Mouse (Mus musculus) midbrain, embryonic 11.5 days (tissue): ENCODE data around the gene Fndc3b. TPM values are rescaled to one million over a fixed set of nuclear protein-coding genes. Genes with fewer than 3 reads are reported as not detected.

Experiments
- ATAC-seq: fragments of 200-750 bp; cut with Nextera tagmentation; 2 replicates; pipeline ENCODE4 v1.8.0; 2017; ENCODE audit warnings: moderate TSS enrichment, moderate library complexity; ENCODE audit not compliant: low FRiP score
- DNase-seq: peaks from one replicate; pipeline ENCODE4 v3.0.0; 2015; ENCODE audit warnings: low spot score; ENCODE audit errors: missing footprints
- H3K27ac ChIP-seq: fragments of 300-500 bp; sonication (generic); 2 replicates; pipeline ENCODE4 v1.5.1; 2014; ENCODE audit warnings: low read depth, low read length
- H3K27me3 ChIP-seq: fragments of 300-500 bp; sonication (generic); 2 replicates; pipeline ENCODE4 v1.6.1; 2014; ENCODE audit warnings: mild to moderate bottlenecking, low read length, moderate library complexity, mixed read lengths; ENCODE audit not compliant: control insufficient read depth, insufficient read depth
- H3K36me3 ChIP-seq: fragments of 300-500 bp; sonication (generic); 2 replicates; pipeline ENCODE4 v1.6.1; 2014; ENCODE audit warnings: mild to moderate bottlenecking, low read length, moderate library complexity, mixed read lengths; ENCODE audit not compliant: control insufficient read depth, insufficient read depth
- H3K4me1 ChIP-seq: fragments of 300-500 bp; sonication (generic); 2 replicates; pipeline ENCODE4 v1.6.1; 2014; ENCODE audit warnings: low read length; ENCODE audit not compliant: control insufficient read depth, insufficient read depth
- H3K4me2 ChIP-seq: fragments of 300-500 bp; sonication (generic); 2 replicates; pipeline ENCODE4 v1.6.1; 2014; ENCODE audit warnings: mild to moderate bottlenecking, moderate library complexity
- H3K4me3 ChIP-seq: fragments of 300-500 bp; sonication (generic); 2 replicates; pipeline ENCODE4 v1.5.1; 2014; ENCODE audit warnings: low read depth, low read length
- H3K9ac ChIP-seq: fragments of 300-500 bp; sonication (generic); 2 replicates; pipeline ENCODE4 v1.6.1; 2014; ENCODE audit warnings: low read length
- H3K9me3 ChIP-seq: fragments of 300-500 bp; sonication (generic); 2 replicates; pipeline ENCODE4 v1.6.1; 2016; ENCODE audit warnings: low read length; ENCODE audit not compliant: control insufficient read depth
- WGBS: fragments of 180-500 bp; shearing (Covaris S2); extraction: QIAGEN DNeasy Blood & Tissue Kit; methylation state at CpG from one replicate; pipeline ENCODE4 v1.1.7; 2014; 5-methylcytosine and 5-hydroxymethylcytosine counted together
- polyA plus RNA-seq: library from polyadenylated mRNA; unstranded; fragments of >200 nt; fragmentation: Nextera tagmentation; extraction: Ambion mirVana; gene quantifications from 2 replicates; pipeline ENCODE4 v1.2.1, GENCODE M21; 2014

Gene Fndc3b
- polyA plus RNA-seq, 1 experiment from 2014 or later, result 10.1 TPM

DNA sequence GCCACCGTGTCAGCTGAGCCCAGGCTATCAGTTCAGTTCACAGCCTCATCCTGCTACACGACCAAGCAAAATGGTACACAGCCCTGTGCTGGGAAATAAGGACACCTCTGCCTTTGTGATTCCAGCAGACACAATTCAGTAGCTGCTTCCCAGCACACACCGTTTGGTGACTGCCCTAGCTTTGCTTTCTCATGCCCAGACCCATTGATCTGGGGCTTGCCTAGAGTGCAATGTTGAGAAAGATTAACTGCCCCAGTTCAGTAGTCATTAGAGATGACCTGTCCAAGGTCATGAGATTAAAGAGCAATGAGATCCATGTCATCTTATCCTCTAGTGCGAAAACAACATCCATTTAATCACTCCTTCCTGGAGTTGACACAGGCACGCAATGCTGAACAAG, 47.9 kb downstream of the Fndc3b start:
- DNase-seq, result no peak
- no peaks in the 10 kb centered on the region for H3K36me3 ChIP-seq
- H3K9ac ChIP-seq, result no peak overlapping the region
- no peak for ATAC-seq
- WGBS, result 72% methylated on average over 5 of the region's 5 CpGs
- H3K9me3 ChIP-seq, result no peaks in the 10 kb centered on the region
- no peak overlapping the region for H3K4me2 ChIP-seq
- H3K27me3 ChIP-seq, result no peaks in the 10 kb centered on the region
- no peak overlapping the region for H3K4me3 ChIP-seq
- no peaks in the 10 kb centered on the region for H3K4me1 ChIP-seq
- H3K27ac ChIP-seq, result no peak overlapping the region

DNA sequence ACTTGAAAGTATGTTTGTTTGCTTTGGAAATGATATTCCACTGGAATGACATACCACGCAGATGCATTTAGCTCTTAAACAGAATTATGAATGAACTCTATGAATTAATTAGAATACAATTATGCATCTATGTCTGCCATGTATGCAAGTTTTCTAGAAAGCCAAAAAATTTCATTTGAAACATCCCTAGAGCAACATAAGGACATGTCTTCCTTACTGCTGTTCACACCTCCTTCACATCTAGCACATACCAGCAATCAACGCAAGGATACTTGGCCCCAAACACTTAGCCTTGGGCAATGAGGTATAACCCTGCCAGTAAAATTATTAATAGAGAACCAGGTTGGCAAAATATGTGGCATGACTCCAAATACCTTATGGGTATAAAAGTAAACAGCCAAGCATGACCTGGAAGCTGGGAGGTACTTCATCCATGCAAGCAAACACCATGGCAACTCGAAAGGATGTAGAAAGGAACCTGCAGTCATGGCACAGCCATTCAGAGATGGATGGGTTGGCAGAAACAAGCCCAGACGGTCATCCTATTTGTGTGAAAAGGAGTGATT, 52.8 kb downstream of the Fndc3b start:
- Histone ChIP-seq H3K9me3 (no peaks in the 10 kb centered on the region), H3K4me3 (no peak overlapping the region), H3K4me1 (no peaks in the 10 kb centered on the region; the same call in 1 of the 2 replicates), H3K27me3 (no peaks in the 10 kb centered on the region), H3K4me2 (no peak overlapping the region), H3K27ac (no peak overlapping the region), H3K36me3 (no peaks in the 10 kb centered on the region), H3K9ac (no peak overlapping the region)
- 84% methylated on average over 4 of the region's 4 CpGs for WGBS
- ATAC-seq (no peak), DNase-seq (no peak)

DNA sequence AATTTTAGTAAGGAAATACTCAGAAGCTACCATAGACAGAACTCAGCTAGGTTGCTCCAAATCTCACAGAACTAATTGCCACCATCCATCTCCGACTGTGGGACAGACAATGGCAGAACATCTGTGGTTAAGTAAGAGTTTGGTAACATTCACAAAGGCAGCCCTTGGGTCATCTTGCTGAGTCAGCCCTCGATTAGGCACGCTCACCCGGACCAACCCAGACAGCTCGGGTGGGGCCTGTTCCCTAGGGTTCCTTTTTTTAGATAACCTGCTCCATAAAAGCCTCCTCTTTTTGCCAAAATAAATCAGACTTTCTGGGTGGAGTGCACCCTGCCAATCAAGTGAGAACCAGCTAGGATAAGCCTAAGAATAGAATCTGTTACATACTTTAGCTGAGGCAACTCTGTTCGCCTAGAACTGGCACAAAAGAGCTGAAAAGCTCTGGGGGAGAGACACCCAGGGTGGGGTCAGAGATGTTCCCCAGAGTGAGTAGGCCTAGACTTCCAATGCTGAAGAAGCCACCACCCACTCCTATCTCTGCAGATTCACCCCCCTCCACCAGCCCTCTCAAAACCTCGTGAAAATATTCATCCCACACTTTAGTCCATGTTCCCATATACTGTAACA, 54.2 kb downstream of the Fndc3b start:
- ATAC-seq (no peak), DNase-seq (no peak)
- 65% methylated on average over 7 of the region's 7 CpGs for WGBS
- no peaks in the 10 kb centered on the region for H3K27me3 ChIP-seq
- no peak overlapping the region for H3K4me3 ChIP-seq
- H3K4me1 ChIP-seq, result no peaks in the 10 kb centered on the region; the same call in 1 of the 2 replicates
- H3K36me3 ChIP-seq, result no peaks in the 10 kb centered on the region
- no peak overlapping the region for H3K27ac ChIP-seq
- no peak overlapping the region for H3K9ac ChIP-seq
- H3K4me2 ChIP-seq, result no peak overlapping the region
- no peaks in the 10 kb centered on the region for H3K9me3 ChIP-seq

DNA sequence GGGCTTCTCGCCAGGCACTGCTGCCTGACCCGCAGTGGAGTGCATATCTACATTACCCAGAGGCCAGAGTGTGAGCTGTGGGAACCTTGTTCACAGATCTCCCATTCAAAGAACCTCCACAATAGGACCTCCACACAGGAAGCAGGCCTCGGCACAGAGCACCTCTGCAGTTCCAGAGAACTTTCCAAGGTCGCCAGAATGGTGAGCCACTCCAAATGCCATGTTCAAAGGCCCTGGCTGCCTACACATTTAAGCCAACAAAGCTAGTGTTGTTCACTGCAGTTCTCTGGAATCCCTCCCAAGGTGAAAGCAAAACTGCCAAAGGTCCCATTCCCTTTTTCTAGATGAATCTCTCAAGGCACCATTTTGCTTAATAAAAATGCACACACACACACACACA, 55.4 kb downstream of the Fndc3b start:
- Histone ChIP-seq H3K9ac (no peak overlapping the region), H3K9me3 (no peaks in the 10 kb centered on the region), H3K36me3 (no peaks in the 10 kb centered on the region), H3K27me3 (no peaks in the 10 kb centered on the region), H3K27ac (no peak overlapping the region), H3K4me1 (peaks cover 2% of the 10 kb centered on the region; the same call in 1 of the 2 replicates), H3K4me2 (no peak overlapping the region), H3K4me3 (no peak overlapping the region)
- WGBS, result 75% methylated on average over 4 of the region's 4 CpGs
- DNase-seq (no peak), ATAC-seq (no peak)

DNA sequence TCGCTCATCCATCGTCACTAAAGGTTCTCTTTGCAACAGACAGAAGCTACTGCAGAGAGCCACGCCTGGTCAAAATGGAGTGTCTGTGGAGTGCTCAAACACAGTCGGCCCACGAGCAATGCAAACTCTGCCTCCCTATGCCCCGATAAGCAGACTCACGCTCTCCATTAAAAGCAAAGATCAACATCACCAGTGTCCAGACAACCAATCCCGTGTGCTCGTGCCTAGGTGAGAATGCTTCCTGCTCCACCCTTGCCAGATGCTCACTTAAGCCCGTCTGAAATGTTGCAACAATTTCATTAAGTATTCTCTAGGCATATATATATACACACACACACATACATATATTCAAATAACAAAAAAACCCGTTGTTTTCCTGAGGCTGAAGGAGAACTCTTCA, 56.1 kb downstream of the Fndc3b start:
- no peak for ATAC-seq

DNA sequence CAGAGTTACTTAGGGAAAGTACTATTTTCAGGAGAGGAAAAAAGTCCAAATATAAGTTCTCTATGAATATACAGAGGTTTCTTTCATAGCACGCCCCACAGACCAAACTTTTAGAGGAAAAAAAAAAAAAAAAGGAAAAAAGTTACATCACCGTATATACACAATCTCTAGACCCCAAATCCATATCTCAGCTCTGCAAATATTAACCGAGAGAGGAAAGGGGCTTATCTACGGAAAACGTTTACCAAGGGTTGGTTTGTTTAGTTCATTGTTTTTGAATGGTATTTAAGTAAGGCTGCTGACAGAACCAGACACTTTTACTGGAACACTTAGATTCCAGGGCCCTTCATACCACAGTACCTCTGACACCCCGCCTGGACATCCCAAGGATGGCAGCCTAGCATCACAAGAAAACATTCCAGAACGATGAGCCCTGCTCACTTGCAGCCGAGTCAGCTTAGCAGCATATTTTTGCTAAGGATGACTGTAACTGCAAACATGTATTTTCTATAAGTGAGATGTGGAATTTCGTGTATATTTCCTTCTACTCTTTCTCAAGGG, 58.6 kb downstream of the Fndc3b start:
- Histone ChIP-seq H3K27me3 (no peaks in the 10 kb centered on the region), H3K9ac (no peak overlapping the region), H3K9me3 (no peaks in the 10 kb centered on the region), H3K27ac (no peak overlapping the region), H3K36me3 (no peaks in the 10 kb centered on the region), H3K4me3 (no peak overlapping the region), H3K4me2 (no peak overlapping the region), H3K4me1 (peaks cover 2% of the 10 kb centered on the region; the same call in 1 of the 2 replicates)
- DNase-seq (no peak), ATAC-seq (no peak)
- WGBS, result 85% methylated on average over 9 of the region's 9 CpGs

More for the DNA sequence above, 56.1 kb downstream of the Fndc3b start:
- 91% methylated on average over 11 of the region's 11 CpGs for WGBS
- Histone ChIP-seq H3K4me1 (peaks cover 2% of the 10 kb centered on the region; the same call in 1 of the 2 replicates), H3K27ac (no peak overlapping the region), H3K9ac (no peak overlapping the region), H3K4me2 (no peak overlapping the region), H3K4me3 (no peak overlapping the region), H3K9me3 (no peaks in the 10 kb centered on the region), H3K36me3 (no peaks in the 10 kb centered on the region), H3K27me3 (no peaks in the 10 kb centered on the region)
- no peak for DNase-seq

DNA sequence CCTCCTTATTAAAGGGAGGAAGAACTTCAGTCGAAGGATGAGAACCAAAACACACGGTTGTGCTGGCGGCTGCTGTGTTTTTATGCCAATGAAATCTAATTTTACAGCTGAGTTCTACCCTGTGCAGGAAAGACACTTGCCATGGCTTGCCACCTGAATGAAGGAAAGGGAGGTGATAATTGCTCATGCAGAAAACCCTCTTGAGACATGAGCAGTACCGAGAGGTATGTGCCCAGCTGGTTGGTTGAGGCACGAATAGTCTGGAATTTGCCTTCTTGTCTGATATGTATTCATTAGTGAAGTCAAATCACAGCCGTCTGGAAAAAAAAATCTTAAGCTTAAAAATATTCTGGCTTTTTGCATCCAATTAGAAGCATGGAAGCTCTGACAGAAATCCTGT, 59.4 kb downstream of the Fndc3b start:
- Histone ChIP-seq H3K4me3 (no peak overlapping the region), H3K4me2 (no peak overlapping the region), H3K27ac (no peak overlapping the region), H3K9ac (no peak overlapping the region), H3K27me3 (no peaks in the 10 kb centered on the region), H3K36me3 (no peaks in the 10 kb centered on the region), H3K9me3 (no peaks in the 10 kb centered on the region), H3K4me1 (peaks cover 2% of the 10 kb centered on the region; the same call in 1 of the 2 replicates)
- DNase-seq, result no peak
- WGBS, result 69% methylated on average over 6 of the region's 6 CpGs
- ATAC-seq, result no peak

DNA sequence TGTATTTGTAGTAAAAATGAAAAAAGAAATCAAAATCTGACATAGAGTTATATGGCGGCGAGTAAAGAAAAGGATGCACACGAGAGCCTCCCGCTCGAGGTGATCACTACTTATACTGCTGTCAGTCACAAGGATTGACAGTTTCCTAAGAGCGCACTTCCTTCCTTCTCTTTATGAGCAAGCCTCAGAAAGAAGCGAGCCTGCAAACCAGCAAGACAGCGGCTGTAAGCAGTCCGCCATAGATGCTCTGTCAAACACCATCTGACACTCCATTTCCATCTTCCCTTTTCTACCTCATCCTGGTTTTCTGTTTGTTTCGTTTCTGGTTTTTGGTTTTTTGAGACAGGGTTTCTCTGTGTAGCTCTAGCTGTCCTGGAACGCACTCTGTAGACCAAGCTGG, 61.0 kb downstream of the Fndc3b start:
- H3K4me2 ChIP-seq, result no peak overlapping the region
- no peaks in the 10 kb centered on the region for H3K36me3 ChIP-seq
- H3K4me3 ChIP-seq, result no peak overlapping the region
- H3K27ac ChIP-seq, result no peak overlapping the region
- no peak for DNase-seq
- ATAC-seq, result no peak
- no peaks in the 10 kb centered on the region for H3K27me3 ChIP-seq
- H3K9ac ChIP-seq, result no peak overlapping the region
- 92% methylated on average over 11 of the region's 11 CpGs for WGBS
- no peaks in the 10 kb centered on the region for H3K9me3 ChIP-seq
- peaks cover 2% of the 10 kb centered on the region; the same call in 1 of the 2 replicates for H3K4me1 ChIP-seq

DNA sequence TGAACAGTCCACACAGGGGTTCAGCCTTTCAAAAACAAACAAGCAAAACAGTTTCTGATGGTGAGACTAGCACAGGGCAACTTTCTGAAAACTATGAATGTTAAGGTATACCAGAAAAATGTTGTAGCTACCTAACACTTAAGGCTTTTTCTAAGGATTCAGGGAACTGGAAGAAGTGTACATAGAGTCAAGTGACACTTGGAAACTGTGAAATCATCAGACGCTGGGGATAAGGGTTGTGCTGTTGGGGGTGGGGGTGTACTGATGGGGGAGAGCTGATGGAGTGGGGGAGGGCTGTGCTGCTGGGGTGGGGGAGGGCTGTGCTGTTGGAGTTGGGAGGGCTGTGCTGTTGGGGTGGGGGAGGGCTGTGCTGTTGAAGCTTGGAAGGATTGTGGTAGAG, 61.8 kb downstream of the Fndc3b start:
- Histone ChIP-seq H3K9ac (no peak overlapping the region), H3K4me3 (no peak overlapping the region), H3K4me2 (no peak overlapping the region), H3K27me3 (no peaks in the 10 kb centered on the region), H3K9me3 (no peaks in the 10 kb centered on the region), H3K27ac (no peak overlapping the region), H3K4me1 (peaks cover 2% of the 10 kb centered on the region; the same call in 1 of the 2 replicates), H3K36me3 (no peaks in the 10 kb centered on the region)
- 72% methylated on average over 1 of the region's 1 CpGs for WGBS
- ATAC-seq (no peak), DNase-seq (no peak)
